Mouse (Mus musculus): ENCODE data around the gene Fermt3.
"Not testable (repeated sequence)": the region's sequence is repeated elsewhere in the genome, so short reads cannot be mapped to it uniquely, and the experiment has no call there.

The Fermt3 gene

DNA sequence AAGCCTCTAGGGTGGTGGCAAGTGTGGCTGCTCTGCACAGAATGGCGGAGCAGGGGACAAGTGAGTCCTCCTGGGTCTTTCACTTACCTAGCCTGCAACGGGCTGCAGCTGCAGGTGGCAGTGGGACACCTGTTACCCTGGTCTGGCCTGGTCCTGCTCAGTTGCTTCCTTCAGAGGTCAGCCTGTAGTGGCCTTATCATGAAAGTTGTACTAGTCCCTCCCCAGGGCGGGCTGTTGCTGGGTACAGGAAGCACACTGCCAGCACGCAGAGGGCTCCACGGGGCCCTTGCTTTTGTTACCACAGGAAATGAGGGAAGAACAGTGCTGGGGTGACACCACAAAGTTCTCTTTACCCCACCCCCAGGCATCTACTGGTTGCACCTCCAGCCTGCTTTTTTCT is at the start of gene Fermt3:
Fermt3 (minus strand) TSS at position 279 of the 400 bp plus-strand sequence.
- DNase-seq (ENCODE audit: low spot score), result peak; percentile 69

DNA sequence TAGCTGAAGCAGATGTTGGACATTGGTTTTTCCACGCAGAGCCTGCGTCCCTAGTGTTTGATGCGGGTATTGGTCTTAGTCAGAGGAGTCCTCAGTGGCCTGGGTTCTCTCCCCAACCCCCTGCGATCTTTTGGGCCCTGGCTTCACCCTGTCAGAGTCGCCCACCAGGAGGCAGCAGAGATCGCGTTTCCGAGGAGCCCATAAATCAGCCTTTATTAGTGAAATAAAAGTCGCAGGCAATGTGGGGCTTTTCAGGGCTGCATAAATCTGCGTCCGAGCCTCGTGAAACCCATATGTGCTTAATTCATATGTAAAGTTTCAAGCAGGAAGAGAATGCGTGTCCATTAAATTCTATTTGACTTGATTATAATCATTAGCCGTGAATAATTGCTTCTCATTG is 48.9 kb upstream of the Fermt3 start:
- DNase-seq (ENCODE audit: low spot score), result peak; percentile 82

DNA sequence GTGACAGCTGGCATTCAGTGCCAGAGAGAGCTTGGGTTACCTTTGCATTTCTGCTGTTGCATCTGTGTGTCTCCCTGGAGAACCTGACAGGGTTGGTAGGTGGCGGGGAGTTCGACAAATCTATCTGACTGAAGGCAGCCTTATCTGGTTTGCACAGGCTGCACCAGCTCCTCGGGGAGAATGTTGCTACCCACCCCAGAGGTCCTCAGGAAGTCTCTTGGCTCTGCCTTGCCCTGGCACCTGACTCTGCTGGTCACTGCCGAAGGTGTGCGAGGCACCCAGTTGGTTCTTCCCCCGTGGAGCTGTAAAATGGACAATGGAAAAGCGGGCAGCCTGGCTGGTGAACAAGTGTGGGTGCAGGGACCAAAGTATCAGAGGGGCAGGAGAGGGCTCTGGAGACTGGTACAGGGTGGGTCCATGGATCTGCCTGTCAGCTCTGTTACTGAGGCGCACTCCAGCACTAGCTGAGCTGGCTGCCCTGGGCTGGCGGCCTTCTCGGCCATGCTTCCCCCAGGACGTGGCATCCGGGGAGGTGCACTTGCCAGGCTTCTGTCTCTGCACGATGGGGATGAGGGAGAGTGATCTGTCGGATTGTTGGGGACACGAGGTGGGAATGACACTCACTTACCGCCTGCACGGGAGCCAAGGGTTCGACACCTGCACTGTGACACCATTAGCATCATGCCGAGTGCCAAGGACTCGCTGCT is 48.2 kb upstream of the Fermt3 start:
- no peak for DNase-seq (ENCODE audit: low spot score)

DNA sequence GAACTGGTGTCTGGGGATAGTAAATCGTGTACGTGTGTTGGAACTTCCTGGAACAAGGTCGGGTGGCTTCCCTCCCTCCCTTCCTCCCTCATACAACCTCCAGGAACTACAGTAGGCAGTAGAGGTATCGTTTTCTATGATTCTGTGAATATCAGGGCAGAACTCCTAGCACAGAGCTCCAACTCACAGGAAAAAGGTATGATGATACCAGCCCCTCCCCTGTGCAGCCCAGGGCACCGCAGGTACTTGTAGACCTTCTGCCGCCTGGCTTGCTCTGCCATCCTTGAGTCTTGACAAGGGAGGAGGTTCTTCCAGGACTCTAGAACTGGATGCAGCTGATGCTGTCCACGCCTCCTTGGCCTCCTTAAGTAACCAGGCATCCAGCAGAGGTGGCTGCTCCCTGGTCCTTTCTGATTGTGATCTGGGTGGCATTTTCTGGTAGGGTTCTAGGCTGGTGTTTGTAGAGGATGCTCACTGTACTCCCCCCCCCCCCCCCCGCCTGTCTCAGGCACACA is 47.6 kb upstream of the Fermt3 start:
- no peak for DNase-seq (ENCODE audit: low spot score)

DNA sequence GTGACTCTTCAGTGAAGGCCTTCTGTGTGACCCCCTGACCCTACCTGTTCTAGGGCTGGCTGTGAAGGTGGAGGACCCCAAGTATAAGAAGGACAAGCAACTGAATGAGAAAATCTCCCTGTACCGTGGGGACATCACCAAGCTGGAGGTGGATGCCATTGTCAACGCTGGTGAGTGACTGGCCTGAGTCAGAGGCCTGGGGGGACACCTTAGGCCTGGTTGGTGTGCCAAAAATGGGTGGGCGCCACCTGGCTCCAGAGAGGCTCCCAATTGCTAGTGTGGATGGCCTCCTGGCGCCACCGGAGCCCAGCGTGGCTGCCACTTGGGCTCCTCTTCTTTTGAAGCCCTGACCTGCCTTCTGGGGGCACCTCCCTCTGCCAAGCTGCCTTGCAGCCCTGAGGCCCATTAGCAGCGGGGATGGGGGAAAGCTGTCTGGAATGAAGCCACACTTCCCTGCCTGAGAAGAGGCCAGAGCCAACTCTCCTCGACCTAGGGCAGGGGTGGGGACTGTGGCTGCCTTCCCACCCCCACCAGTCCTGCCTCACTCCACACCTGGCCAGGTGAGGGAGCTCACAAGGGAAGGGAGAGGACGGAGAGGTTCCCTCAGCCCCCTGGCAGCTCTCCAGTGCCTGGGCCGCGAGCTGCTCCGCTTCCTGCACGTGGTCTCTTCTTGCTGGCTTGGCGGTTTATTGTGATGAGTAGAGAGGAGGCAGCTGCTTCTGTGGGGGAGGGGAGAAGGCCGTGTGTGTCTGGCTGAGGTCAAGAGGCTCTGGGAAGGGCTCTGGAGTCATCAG is 47.0 kb upstream of the Fermt3 start:
- DNase-seq (ENCODE audit: low spot score), result no peak

DNA sequence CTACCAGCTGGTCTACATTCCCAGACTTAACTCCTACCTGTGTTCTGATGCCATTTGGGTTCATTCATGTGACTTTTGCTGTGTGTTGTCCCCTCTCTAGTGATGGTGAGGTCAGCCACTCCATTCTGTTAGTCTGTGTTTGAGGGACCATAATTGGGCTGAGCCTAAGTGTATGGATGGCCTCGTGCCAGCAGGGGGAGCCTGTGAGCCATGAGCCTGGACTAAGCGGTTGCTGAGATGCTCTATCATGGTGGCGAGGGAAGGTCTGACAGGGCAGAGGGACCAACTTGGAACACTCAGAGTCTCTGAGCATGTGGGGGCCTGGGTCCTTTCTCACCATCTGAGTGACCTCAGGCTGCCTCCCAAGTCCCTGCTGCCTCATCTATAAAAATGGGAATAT is 45.3 kb upstream of the Fermt3 start:
- peak; percentile 84 for DNase-seq (ENCODE audit: low spot score)

DNA sequence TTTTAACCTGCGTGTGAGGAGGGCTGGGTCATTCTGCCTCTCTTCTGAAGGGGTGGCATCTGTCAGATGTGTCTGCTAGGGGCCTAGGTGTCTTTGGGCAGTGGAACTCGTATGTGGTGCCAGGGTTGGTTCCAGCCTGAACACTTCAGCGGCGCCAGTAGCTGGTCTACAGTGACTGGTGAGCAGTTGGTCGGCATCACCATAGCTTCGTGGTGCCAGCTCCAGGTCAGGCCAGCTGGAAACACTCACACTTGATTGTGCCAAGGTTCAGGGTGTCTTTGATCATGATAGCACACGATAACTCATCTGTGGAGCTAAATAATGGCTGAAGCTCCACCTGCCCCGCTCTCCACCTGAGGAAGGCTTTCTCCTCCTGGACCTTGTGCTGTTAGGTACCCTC is 43.6 kb upstream of the Fermt3 start:
- DNase-seq (ENCODE audit: low spot score), result no peak

DNA sequence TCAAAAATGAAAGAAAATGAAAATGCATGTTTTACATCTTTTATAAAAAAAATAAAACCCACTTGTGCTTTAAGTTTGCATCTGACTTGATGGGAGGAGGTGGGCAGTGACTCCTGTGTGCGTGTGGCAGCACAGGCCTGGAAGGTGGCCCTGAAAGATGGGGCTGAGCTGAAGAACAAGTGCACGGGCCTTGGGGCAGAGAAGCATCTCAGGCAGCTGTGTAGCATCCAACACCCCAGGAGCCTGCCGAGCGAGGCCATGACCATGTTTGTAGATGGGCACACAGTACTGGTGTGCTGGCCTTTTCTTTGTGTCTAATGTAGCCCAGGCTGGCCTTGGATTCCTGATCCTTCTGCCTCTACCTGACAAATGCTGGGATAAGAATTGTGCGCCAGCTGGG is 42.8 kb upstream of the Fermt3 start:
- no peak for DNase-seq (ENCODE audit: low spot score)

DNA sequence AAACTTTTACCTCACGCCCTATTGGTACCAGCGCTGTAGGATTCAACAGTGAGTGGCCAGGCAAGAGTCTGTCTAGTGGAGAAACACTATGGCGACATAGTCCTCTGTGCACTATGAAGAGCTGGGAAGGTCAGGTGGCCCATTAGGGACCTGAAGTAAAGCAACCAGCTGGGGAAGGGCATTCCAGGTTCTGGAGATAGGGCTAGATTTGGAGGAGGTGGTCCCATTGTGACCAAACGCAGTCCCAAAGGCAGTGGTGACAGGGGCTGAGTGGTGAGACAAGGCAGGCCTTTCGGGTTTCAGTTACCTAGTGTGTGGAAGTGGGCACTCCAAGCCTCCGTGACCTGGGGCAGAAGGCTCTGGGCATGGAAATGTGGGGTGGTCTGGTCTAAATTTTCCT is 39.3 kb upstream of the Fermt3 start:
- no peak for DNase-seq (ENCODE audit: low spot score)

DNA sequence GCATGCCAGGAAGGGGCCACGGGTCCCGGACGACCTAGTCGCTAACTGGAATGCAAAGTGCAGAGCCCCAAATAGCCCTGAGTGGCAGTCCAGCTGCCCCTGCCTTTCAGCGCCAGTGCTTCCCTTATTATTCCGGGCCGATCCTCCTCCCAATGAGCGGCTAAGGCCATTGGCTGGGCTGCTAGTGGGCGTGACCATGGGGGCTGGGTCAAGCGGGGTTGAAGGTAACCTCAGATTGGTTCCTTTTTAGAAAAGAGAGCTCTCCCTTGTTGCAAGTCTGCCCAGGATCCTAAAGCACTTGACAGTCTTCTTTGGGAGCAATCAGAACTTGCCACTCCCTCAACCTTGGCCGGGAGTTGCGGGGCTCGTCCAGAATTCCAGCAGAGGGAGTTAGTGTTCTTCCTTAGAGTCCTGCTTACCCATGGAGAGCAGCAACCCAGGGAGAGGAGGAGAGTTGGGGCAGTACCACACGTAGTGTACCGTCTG is 38.5 kb upstream of the Fermt3 start:
- DNase-seq (ENCODE audit: low spot score), result peak; percentile 77

DNA sequence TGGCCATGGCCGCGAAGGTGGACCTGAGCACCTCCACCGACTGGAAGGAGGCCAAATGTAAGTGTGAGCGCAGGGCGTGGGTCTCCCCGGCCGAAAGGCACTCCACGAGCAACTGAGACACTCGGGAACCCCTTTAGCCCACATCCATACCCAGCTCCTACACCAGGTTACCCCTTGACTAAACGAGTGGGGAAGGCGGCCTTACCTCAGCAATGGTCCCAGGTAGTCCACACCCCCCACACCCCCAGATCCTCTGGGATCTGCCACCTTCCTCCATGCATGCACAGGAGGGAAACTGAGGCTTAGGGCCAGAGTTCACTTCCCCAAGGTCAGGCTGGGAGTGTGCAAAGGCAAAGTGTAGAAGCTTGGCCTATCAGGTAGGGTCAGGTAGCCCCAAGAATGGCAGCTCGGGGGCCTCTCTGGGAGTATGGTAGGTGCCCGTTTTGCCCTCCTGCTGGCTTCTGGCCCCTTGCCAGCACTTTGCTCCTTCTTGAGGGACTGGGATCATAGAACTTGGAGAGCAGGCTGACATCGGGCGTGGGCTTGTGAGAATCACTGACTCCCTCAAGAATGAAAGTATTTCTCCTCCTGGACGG is 38.0 kb upstream of the Fermt3 start:
- peak; percentile 62 for DNase-seq (ENCODE audit: low spot score)

DNA sequence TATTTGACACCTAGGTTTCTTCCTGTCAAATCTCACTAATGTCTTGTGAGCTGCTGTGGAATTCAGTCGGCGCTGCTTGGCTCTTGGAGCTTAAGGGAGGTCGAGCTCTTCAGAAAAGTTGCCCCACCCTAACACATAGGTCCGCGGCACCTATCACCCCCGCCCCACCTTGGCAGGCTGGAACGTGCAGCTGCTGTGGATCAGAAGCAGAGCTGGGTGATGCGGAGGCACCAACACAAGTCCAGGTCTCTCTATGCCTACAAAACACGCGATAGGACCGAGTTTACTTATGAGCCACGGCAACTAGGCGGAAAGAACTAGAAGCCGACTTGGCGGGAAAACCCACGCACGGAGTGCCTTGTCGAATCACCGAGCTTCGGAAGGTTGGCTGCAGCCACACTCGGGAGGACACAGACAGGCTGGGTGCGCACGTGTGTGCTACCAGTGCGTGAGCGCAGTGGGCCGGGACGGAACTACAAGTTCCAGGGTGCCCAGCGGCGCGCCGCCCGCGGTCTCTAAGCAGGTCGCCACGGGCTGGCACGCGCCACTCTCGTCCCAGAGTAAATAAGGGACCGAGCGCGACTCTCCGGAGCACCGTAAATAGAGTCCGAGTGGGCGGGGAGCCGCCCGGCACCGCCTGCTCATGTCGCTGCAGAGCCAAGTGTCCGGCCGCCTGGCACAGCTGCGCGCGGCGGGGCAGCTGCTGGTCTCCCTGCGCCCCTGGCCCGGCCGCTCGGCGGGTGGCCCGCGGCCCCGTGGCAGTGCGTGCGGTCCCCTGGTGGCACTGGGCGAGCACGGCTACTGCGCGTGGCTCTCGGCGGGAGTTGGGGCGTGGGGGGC is 37.2 kb upstream of the Fermt3 start, which contains the start of gene Macrod1:
Macrod1 (plus strand) TSS at position 563 of the 840 bp plus-strand sequence.
- DNase-seq (ENCODE audit: low spot score), result peak; percentile 86

DNA sequence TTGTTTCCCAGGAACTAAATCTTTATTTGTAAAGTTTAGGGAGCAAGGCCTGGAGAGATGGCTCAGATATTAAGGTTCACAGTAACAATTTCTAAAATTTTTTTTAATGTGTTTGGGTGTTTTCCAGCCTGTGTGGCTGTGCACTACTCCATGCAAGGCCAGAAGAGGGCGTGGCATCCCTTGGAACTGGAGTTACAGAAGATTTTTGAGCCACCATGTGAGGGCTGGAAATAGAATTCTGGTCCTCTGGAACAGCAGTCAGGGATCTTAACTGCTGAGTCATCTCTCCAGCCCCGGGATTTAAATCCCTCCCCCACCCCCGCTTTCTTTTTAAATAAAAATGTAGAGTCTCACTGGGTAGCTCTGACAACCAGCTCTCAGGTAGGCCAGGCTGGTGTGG is 35.9 kb upstream of the Fermt3 start:
- no peak for DNase-seq (ENCODE audit: low spot score)

DNA sequence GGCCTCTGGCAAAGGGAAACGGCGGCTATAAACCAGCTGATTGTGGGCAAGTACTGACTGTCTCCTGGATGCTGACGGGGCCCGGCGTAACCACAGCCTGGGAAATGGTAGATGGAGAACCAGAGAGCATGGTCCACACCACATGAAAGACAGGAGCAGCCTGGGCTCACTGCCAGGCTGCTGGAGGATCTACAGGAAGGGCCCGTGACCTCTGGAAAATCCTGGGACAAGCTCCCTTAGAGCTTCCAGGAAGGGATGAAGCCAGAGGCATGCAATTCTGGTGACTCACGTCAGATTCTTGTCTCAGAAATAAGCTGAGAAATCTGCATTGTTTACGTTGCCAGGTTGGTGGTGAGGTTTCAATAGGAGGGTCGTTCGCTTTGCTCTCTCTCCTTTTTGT is 35.5 kb upstream of the Fermt3 start:
- no peak for DNase-seq (ENCODE audit: low spot score)

DNA sequence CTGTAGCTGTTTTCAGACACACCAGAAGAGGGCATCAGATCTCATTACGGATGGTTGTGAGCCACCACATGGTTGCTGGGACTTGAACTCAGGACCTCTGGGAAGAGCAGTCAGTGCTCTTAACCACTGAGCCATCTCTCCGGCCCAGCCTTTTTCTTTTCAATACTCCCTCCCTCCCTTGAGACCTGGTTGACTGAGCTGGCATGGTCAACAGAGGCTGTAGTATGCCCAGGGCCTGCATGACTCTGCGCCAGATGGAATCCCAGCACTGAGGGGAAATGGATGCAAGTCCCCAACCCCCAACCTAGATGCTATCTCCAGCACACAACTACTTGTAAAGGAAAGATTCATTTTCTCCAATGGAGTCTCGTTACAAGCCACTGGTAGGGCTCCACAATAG is 34.1 kb upstream of the Fermt3 start:
- not testable (repeated sequence) for DNase-seq (ENCODE audit: low spot score)

DNA sequence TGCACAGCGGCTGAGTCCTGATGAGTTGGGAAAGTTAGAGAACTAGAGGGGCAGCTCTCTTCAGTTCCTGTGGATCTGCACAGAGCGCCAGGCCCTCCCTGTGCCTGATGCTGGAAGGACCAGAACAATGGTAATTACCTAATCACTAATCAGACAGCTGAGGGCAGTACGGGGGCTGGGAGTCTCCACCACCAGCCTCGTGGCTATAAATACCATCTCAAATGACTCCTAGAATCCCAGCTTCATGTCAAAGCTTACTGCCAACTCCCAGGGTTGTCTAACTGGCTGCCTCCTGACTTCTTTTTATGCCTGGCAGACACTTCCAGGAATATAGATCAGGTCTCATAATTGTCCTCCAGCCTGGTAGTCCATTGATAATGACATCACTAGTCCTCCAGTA is 25.4 kb upstream of the Fermt3 start:
- no peak for DNase-seq (ENCODE audit: low spot score)

DNA sequence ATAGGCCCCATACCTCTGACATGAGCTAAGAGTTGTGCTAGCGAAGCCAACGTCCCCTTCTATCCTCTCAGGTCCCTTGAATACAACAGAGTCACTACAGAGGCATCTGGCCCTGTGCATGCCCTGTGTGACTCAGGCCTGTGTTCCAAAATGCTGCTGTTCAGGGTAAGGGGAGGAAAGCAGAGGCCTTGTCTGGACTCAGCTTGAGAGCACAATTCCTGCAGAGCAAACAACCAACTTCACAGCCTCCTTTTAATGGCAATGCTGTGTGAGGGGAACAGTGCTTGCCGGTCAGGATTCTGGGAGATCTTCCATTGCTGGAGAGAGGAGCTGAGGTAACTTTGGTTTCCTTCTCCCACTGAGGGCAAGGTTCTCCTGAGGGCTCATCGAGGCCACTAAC is 25.0 kb upstream of the Fermt3 start:
- DNase-seq (ENCODE audit: low spot score), result no peak

DNA sequence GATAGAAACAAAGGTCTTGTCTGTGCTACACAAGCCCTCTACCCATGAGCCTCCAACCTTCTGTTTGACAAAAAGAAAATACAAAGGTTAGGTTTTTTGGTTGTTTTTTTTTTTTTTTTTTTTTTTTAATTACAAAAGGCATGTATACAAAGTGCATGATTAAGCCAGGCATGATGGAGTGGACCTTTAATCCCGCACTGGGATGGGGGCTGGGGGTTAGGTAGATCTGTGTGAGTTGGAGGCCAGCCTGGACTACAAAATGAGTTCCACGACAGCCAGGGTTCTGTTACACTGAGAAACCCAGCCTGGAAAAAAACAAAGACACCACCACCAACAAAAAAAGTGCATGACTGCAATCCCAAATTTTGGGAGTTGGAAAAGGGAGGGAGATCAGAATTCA is 21.9 kb upstream of the Fermt3 start:
- no peak for DNase-seq (ENCODE audit: low spot score)

DNA sequence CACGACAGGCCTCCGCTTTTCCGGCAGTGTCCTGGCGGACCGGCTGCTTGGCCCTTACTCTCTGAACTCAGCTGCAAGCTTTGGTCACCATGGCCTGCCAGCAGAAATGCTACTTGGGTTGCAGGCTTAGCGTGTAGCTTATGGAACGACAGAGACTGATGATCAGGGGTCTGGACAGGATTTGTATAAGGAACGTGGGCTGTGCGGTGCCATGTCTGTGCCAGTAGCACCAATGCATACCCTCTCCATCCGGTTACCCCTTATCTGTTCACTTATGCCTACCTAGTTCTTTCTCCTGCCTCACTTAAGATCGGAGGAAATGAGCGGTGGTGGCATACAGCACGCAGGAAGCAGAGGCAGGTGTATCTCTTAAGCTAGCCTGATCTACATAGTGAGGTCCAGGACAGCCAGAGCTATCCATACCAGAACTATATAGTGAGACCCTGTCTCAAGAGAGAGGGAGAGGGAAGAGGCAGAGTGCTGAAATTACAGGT is 21.4 kb upstream of the Fermt3 start:
- DNase-seq (ENCODE audit: low spot score), result no peak

DNA sequence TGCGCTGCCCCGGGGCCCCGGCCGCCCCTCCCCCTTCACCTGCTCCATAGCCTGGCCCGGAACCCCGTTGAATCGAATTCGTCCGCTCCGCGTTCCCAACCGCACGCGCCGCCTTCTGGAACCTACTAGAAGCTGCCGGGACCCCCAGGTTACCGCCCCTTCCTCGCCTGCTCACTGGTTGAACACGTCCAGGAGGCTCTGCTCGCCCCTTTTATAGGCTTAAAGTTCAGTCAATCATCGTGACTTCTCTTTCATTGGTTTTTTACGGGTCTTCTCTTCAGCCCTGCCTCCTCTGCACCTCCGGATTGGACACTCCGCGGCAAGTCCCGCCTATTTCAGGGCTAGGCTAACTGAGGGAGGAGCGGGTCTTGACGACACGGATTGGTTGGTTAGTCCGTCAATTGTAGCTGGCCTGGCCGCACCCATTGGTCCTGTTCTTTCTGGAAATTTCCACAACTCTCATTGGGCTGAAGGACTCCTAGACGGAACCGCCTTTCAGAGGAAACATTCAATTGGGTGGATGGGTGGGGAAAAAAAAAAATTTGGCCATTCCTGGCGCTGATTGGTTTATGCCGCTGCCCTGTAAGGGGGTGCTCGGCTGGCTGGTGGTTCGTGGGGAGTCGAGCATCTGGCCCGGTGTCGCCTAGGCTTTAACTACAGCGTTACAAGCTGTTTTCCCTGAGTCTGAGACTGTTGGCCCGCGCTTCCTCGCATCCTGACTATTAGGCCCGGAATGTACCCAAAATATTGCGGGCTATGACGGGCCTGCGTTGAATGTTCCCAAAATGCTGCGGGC is 20.8 kb upstream of the Fermt3 start, which contains the start of gene Stip1:
Stip1 (minus strand) TSS at position 127 of the 796 bp plus-strand sequence.
- DNase-seq (ENCODE audit: low spot score), result peak; percentile 100

Data from layer of hippocampus, adult 11-12 months (tissue).